Mouse (Mus musculus): ENCODE data around the gene Acsl1. TPM values are rescaled to one million over a fixed set of nuclear protein-coding genes. Genes with fewer than 3 reads are reported as not detected.
A peak's percentile ranks its signal among the peaks of the same experiment; 100 is the strongest.

Acsl1 gene
- polyA plus RNA-seq (2015; fragmentation: Nextera tagmentation; extraction: Ambion mirVana) = 18.5 and 18.8 TPM in 2 replicates

DNA sequence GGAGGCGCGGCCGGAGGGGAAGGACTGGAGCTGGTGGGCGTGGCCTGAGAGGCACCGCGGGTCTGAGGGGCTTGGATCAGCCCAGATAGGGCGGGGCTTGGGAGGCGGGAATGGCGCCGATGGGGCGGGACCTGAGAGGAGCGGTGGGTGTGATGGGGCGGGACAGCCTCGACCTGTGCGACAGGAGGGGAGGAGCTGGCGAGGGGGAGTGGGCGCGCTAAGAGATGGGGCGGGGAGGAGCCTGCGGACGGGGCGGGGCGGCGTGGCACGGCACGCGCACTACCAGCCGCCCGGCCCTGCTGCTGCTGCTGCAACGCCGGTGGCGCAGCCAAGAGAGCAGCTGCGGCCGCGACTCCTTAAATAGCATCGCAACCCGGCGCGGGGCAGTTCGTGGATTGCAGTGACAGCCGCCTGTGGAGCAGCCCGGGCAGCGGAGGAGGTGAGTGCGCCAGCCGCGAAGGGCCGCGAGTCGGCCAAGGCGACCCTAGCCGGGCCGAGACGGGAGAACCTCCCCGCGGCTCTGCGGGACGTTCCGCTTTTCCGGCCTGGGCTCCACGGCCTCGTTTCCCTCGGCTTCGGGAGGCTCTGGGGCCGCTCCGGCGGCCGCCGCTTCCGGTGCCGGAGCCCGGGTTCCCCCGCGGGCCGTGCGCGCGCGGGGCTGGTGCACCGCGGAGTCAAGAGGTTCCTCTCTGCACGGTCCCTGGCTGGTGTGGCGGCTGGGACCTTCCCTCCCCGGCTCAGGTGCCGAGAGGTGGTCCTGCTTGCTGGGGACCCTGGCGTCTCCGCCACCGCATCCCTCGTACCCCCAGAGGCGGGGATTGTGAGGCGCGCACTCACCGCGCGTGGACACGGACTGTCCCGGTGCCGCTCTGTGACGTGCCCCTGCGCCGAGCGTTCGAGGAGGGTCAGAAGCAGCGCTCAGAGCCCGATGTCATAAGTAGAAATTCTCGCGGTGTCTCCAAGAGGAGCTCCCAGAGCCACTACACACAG is at the start of gene Acsl1:
Gene Acsl1, plus strand, starts transcription at position 246 of the 990 bp plus-strand sequence.
- Histone ChIP-seq H3K27me3 (no peaks in the 10 kb centered on the region), H3K4me3 (replicated peaks) (peak within 1 kb of the TSS; percentile 91), H3K4me2 (peak within 1 kb of the TSS; percentile 97), H3K9me3 (replicated peaks) (no peaks in the 10 kb centered on the region), H3K36me3 (no peaks in the 10 kb centered on the region), H3K4me1 (peaks cover 9% of the 10 kb centered on the region; the same call in 1 of the 2 replicates), H3K27ac (peak within 1 kb of the TSS; percentile 84), H3K9ac (peak within 1 kb of the TSS; percentile 76)
- ATAC-seq (replicated peaks; ENCODE audit: low FRiP score) = peak; percentile 97
- under 1% methylated on average over 106 of the region's 106 CpGs for WGBS

DNA sequence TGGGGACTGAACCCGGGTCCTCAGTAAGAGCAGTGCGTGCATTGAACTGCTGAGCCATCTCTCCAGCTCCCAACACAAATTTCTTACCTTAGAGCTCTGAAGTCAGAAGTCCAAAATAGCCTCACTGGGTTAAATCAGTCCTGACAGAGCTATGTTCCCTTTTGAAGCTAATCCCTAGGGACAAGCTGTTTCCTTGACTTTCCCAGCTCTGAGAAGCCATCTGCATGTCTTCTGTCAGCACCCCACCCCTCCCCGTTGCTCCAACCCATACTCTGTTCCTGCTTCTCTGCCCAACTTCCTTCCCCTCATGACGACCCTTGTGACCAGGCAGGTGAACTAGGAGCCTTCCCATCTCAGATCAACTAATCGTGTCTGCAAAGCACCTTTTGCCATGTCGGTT is 49.3 kb upstream of the Acsl1 start:
- Histone ChIP-seq H3K4me1 (no peaks in the 10 kb centered on the region), H3K27ac (no peak overlapping the region), H3K27me3 (no peaks in the 10 kb centered on the region), H3K4me2 (no peak overlapping the region), H3K4me3 (replicated peaks) (no peak overlapping the region), H3K9me3 (replicated peaks) (no peaks in the 10 kb centered on the region), H3K36me3 (no peaks in the 10 kb centered on the region), H3K9ac (no peak overlapping the region)
- no peak for ATAC-seq (replicated peaks; ENCODE audit: low FRiP score)
- 70% methylated on average over 6 of the region's 6 CpGs for WGBS

DNA sequence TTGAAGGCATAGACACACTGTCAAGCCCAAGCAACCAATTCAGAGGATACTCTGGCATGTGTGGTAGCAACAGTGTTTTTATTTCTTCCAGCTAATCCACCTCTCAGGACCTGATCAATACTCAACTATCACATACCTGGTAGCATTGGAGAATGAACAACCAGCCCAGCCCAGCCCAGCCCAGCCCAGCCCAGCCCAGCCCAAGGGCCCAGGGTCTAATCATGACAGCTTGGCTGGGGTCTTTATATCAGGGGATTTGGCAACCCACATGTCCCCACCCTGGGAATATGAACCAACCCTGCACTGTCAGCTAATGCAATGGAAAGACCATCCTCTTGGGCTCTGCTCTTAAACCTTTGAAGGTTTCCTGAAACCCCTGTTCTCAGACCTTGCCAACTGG is 42.9 kb upstream of the Acsl1 start:
- Histone ChIP-seq H3K4me1 (peaks cover 6% of the 10 kb centered on the region; the same call in 1 of the 2 replicates), H3K27me3 (no peaks in the 10 kb centered on the region), H3K9ac (no peak overlapping the region), H3K4me2 (no peak overlapping the region), H3K4me3 (replicated peaks) (no peak overlapping the region), H3K27ac (no peak overlapping the region), H3K36me3 (no peaks in the 10 kb centered on the region), H3K9me3 (replicated peaks) (no peaks in the 10 kb centered on the region)
- ATAC-seq (replicated peaks; ENCODE audit: low FRiP score) = no peak

DNA sequence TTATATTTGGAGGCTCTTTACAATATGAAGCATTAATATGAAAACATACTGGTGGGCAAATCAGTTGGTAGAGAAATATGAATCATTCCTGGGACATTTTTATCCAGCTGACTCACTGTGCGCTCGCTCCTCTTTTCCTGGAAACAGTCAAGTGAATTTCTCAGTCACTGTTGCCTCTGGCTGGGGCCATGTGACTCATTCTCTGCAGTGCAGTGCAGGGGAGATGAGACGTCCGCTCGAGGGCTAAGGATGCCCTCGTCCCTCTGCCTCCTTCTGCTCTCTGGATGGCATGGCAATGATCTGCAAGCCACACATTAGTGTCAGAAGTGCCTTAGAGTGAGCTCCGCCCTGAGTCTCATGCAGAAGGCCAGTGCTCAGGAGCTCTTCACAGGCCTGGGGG is 41.0 kb upstream of the Acsl1 start:
- no peak overlapping the region for H3K27ac ChIP-seq
- ATAC-seq (replicated peaks; ENCODE audit: low FRiP score) = 0 out of 2 replicates have a peak, but pooled peaks have one; percentile 29
- WGBS = 60% methylated on average over 7 of the region's 7 CpGs

DNA sequence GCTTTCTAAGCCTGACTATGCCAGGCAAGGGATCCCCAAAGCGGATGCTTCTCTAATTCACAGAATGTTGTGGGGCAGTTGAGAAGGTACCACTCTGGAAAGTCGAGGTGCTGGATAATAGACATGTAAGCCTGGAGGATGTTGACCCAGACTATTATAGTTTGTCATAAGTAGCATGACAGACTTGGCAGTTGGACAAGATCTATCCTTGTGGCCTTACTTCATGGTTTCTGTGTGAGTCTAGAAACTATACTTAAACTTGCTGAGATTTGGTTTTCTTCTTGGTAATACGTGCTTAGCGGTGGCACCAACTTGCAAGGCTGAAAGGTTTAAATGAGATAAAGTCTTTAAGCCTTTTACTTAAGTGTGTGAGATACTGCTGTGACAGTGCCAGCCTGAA is 38.9 kb upstream of the Acsl1 start:
- WGBS = 92% methylated on average over 4 of the region's 4 CpGs

More for the DNA sequence above, 41.0 kb upstream of the Acsl1 start:
- no peak overlapping the region for H3K4me2 ChIP-seq
- peaks cover 6% of the 10 kb centered on the region; the same call in 1 of the 2 replicates for H3K4me1 ChIP-seq
- H3K27me3 ChIP-seq = no peaks in the 10 kb centered on the region
- no peak overlapping the region for H3K9ac ChIP-seq
- no peak overlapping the region for H3K4me3 ChIP-seq (replicated peaks)
- no peaks in the 10 kb centered on the region for H3K9me3 ChIP-seq (replicated peaks)
- H3K36me3 ChIP-seq = no peaks in the 10 kb centered on the region

DNA sequence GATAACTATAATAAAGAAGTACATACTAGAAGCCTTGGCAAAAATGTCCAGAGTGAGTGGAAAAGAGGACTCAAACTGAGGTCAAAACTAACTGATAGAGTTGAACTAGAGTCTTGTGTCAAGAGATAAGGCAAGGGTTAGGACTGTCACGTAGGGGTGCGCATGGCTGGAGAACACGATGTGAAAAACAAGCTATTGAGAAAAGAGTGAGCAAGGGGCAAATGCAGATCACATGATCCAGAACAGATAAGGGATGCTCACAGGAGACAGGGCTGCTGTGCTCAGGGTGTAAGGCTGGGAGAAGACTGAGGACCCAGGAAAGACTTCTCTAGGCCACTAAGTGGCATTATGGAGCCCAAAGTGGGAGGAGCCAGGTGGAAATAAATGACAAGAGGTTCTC is 38.3 kb upstream of the Acsl1 start:
- Histone ChIP-seq H3K27me3 (no peaks in the 10 kb centered on the region), H3K9me3 (replicated peaks) (no peaks in the 10 kb centered on the region), H3K4me3 (replicated peaks) (no peak overlapping the region), H3K27ac (no peak overlapping the region), H3K4me1 (peaks cover 6% of the 10 kb centered on the region; the same call in 1 of the 2 replicates), H3K4me2 (no peak overlapping the region), H3K9ac (no peak overlapping the region), H3K36me3 (no peaks in the 10 kb centered on the region)
- no peak for ATAC-seq (replicated peaks; ENCODE audit: low FRiP score)
- WGBS = 90% methylated on average over 3 of the region's 3 CpGs

More for the DNA sequence above, 38.9 kb upstream of the Acsl1 start:
- ATAC-seq (replicated peaks; ENCODE audit: low FRiP score) = no peak
- Histone ChIP-seq H3K4me1 (peaks cover 6% of the 10 kb centered on the region; the same call in 1 of the 2 replicates), H3K4me2 (no peak overlapping the region), H3K36me3 (no peaks in the 10 kb centered on the region), H3K9ac (no peak overlapping the region), H3K27ac (no peak overlapping the region), H3K27me3 (no peaks in the 10 kb centered on the region), H3K4me3 (replicated peaks) (no peak overlapping the region), H3K9me3 (replicated peaks) (no peaks in the 10 kb centered on the region)

DNA sequence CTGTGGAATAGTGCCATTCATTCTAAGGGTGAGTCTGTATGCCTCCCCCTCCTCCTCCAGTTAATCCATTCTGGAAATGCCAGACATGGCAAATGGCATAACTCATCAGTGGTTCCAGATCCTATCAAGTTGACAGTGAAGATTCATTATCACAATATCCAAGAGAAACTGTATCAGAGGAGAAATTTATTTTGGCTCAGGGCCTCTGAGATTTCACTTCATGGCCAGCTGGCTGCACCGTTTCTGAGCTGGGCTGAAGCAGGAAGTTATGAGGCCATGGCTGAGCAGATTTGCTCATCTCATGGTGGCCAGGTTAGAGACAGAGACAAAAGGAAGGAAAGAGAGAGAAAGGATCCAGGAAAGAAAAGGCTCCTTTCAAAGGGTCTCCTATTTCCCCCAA is 37.2 kb upstream of the Acsl1 start:
- Histone ChIP-seq H3K4me3 (replicated peaks) (no peak overlapping the region), H3K4me1 (peaks cover 6% of the 10 kb centered on the region; the same call in 1 of the 2 replicates), H3K9me3 (replicated peaks) (no peaks in the 10 kb centered on the region), H3K27ac (no peak overlapping the region), H3K4me2 (no peak overlapping the region), H3K36me3 (no peaks in the 10 kb centered on the region), H3K27me3 (no peaks in the 10 kb centered on the region), H3K9ac (no peak overlapping the region)
- WGBS = 18% methylated on average over 1 of the region's 1 CpGs
- no peak for ATAC-seq (replicated peaks; ENCODE audit: low FRiP score)

DNA sequence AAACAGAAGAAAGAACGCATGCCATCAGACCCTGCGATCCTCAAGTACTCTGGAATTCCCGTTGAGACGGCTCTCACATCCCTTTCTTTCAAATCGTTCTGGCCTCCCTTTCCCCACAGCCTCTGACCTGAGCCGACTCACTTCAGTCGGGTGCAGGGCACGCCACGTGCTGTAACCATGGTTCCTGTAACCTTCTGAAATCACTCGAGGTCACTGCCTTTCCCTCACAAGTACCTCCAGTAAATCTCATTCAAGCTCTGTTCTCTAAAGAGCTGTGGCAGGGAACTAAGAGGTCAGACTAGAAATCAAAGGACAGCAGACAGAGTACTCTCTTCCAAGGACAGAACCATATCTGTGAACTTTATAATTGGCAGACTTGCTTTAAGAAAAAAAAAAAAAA is 32.3 kb upstream of the Acsl1 start:
- Histone ChIP-seq H3K36me3 (no peaks in the 10 kb centered on the region), H3K9me3 (replicated peaks) (no peaks in the 10 kb centered on the region), H3K27me3 (no peaks in the 10 kb centered on the region), H3K4me3 (replicated peaks) (no peak overlapping the region), H3K4me2 (no peak overlapping the region), H3K4me1 (no peaks in the 10 kb centered on the region), H3K27ac (no peak overlapping the region), H3K9ac (no peak overlapping the region)
- ATAC-seq (replicated peaks; ENCODE audit: low FRiP score) = no peak
- WGBS = 66% methylated on average over 10 of the region's 10 CpGs

DNA sequence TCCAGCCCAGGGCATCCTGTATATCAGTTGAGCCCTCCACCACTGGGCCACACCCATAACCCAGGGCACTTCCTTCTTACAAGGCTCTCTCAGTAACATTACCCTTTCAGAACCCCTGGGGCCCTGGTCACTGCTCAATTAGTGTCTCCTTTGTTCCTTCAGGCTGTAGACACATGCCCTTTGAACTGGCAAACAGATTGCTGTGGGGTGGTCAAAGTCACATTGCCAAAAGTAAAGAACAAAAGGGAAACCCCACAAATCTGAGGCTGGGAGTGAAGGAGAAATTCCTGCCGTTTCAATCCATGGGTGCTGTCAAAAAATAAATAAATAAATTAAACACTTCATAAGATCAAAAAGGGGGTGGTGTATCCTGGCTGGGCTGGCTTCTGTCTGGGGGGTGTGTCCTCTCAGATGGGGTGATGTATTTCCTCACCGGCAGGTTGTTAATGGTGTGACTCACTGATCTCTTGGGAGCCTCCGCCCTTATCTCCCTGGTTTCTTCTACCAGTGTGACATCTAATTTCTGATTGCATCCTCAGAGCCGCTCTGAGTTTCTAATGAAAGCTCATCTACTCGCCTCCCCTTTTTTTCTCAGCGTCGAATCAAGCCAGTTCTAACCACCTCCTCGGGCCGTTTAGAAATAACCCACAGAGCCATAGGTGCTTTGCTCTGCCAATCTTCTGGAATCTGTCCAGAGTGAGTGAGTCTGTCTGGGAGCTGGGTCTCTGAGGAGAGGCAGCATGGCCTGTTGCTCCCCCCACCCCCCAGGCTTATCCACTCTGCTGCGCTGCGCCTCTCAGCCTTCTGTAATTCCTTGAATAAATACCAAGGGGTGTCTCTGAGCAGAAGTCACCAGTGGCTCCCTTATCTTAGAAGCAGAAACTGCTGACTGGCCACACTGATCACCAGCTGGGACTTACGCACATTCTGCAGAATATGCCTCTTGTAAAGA is 24.6 kb upstream of the Acsl1 start:
- no peaks in the 10 kb centered on the region for H3K9me3 ChIP-seq (replicated peaks)
- H3K4me1 ChIP-seq = peaks cover 13% of the 10 kb centered on the region
- no peak overlapping the region for H3K9ac ChIP-seq
- no peaks in the 10 kb centered on the region for H3K27me3 ChIP-seq
- H3K4me3 ChIP-seq (replicated peaks) = no peak overlapping the region
- no peak overlapping the region for H3K4me2 ChIP-seq
- peak; percentile 60; the same call in 1 of the 2 replicates for ATAC-seq (replicated peaks; ENCODE audit: low FRiP score)
- 31% methylated on average over 12 of the region's 12 CpGs for WGBS
- H3K36me3 ChIP-seq = no peaks in the 10 kb centered on the region
- peak overlapping the region; percentile 51; the same call in 1 of the 2 replicates for H3K27ac ChIP-seq

DNA sequence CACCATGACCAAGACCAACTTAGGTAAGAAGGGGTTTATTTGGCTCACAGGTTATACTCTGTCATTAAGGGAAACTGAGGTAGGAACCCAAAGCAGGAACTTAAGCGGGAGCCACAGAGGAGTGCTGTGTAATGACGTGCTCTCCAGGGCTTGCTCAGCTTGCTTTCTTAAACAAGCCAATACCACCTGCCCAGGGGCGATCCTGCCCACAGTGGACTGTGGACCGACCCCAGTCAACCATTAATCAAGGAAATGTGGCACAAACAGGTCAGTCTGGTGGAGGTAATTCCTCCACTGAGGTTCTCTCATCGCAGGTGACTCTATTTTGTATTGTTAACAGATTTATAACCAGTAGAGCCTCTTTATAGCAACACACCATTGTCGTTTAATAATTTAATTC is 23.5 kb upstream of the Acsl1 start:
- Histone ChIP-seq H3K27ac (no peak overlapping the region), H3K9ac (no peak overlapping the region), H3K9me3 (replicated peaks) (no peaks in the 10 kb centered on the region), H3K4me2 (no peak overlapping the region), H3K4me3 (replicated peaks) (no peak overlapping the region), H3K4me1 (peaks cover 13% of the 10 kb centered on the region), H3K27me3 (no peaks in the 10 kb centered on the region), H3K36me3 (no peaks in the 10 kb centered on the region)
- WGBS = 66% methylated on average over 6 of the region's 6 CpGs
- ATAC-seq (replicated peaks; ENCODE audit: low FRiP score) = peak; percentile 88

DNA sequence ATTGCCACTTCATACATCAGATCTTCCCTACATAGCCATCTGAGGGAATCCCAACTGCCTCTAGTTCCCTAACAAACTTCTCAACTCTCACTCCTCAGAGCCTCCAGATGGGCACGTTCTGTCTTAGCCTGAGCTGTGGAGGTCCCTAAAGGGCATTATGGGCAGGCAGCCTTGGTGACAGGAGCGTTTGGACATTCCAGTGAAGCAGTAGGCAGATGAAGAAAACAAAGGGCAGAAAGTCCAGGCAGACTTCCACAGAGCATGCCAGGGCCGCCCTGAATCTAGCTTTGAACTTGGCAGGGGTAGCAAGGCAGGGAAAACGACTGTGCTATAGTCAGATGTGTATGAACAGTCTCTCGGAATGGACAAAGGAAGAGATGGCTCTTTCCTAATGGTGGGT is 22.2 kb upstream of the Acsl1 start:
- no peak for ATAC-seq (replicated peaks; ENCODE audit: low FRiP score)
- H3K27ac ChIP-seq = no peak overlapping the region
- WGBS = 83% methylated on average over 5 of the region's 5 CpGs
- peaks cover 13% of the 10 kb centered on the region for H3K4me1 ChIP-seq
- no peaks in the 10 kb centered on the region for H3K27me3 ChIP-seq
- no peak overlapping the region for H3K9ac ChIP-seq
- 0 out of 2 replicates have a peak, but pooled peaks cover under 1% of the 10 kb centered on the region for H3K9me3 ChIP-seq (replicated peaks)
- no peak overlapping the region for H3K4me3 ChIP-seq (replicated peaks)
- no peak overlapping the region for H3K4me2 ChIP-seq
- no peaks in the 10 kb centered on the region for H3K36me3 ChIP-seq
